Mouse (Mus musculus) activated CD4-positive, CD25-positive, alpha-beta regulatory T cell (primary cell): ENCODE data around the gene Rgs7bp. TPM values are rescaled to one million over a fixed set of nuclear protein-coding genes. Genes with fewer than 3 reads are reported as not detected.

Experiments used
- polyA plus RNA-seq, 2 experiments: library from polyadenylated mRNA; unstranded; fragments of 100-300 nt; shearing (Covaris generic); gene quantifications; one replicate each; pipeline ENCODE4 v1.2.1; 2017

The Rgs7bp gene
- not detected for polyA plus RNA-seq

GRCm38 (mm10) chr13:105054181-105054940 is at the start of gene Rgs7bp:
TSS of gene Rgs7bp (minus strand) at chr13:105054930.

GRCm38 (mm10) chr13:105081862-105082261 is 27.1 kb upstream of the Rgs7bp start, which contains the start of gene 4933425L06Rik:
TSS of gene 4933425L06Rik (plus strand) at chr13:105082122.

Other genes starting within 250 kb of the Rgs7bp start
- gene Cwc27, start 237.8 kb downstream of the Rgs7bp start, polyA plus RNA-seq = 10 to 100 TPM; 23.0 to 31.4 TPM
- gene Shisal2b, start 191.0 kb downstream of the Rgs7bp start, polyA plus RNA-seq = not detected
- under 1 TPM in 1 of 2 experiments, not detected in 1; 0.11 TPM for gene 4933425L06Rik, start 27.2 kb upstream of the Rgs7bp start, polyA plus RNA-seq
- under 1 TPM; 0.10 to 0.48 TPM for gene Rnf180, start 239.9 kb upstream of the Rgs7bp start, polyA plus RNA-seq